Mouse (Mus musculus) testis, adult 2 months (tissue): ENCODE measurements around the gene Bgn.

Experiments
- CTCF ChIP-seq: fragments of 200-500 bp; IDR thresholded peaks from 2 replicates; pipeline ENCODE4 v1.5.1; 2012; ENCODE audit warnings: low read depth, mild to moderate bottlenecking, inconsistent platforms, low read length, moderate library complexity; ENCODE audit not compliant: control insufficient read depth, insufficient read depth, insufficient replicate concordance
- POLR2A ChIP-seq: fragments of 200-500 bp; IDR thresholded peaks from 2 replicates; pipeline ENCODE4 v1.6.1; 2012; ENCODE audit warnings: low read depth, mild to moderate bottlenecking, inconsistent platforms, low read length, moderate library complexity; ENCODE audit not compliant: control insufficient read depth

DNA sequence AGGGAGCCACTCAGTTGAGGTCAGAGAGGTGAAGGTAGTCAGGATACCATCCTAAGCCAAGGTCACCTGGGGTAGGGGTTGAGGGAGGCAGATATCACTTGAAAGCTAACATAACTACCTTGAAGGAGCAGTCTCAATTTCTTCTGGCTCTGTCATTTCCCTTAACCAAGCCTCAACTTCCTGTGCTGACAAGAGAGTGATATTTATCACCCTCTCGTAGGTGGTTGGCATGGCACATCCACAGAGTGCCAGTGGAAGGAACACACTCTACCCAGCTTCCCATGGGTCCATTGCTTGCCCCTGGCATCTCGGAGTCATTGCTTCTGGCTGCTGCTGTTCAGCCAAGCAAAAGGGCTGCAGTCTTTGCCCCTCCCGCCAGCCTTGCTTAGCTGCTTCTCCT, 37.3 kb downstream of the Bgn start:
- TF ChIP-seq CTCF = no peak
- TF ChIP-seq POLR2A = no peak
